Mouse (Mus musculus): ENCODE measurements around the gene Brd2. TPM values are rescaled to one million over a fixed set of nuclear protein-coding genes. Genes with fewer than 3 reads are reported as not detected.

Gene Brd2
- 100 to 1,000 TPM; 215 to 218 TPM for total RNA-seq (2023)

DNA sequence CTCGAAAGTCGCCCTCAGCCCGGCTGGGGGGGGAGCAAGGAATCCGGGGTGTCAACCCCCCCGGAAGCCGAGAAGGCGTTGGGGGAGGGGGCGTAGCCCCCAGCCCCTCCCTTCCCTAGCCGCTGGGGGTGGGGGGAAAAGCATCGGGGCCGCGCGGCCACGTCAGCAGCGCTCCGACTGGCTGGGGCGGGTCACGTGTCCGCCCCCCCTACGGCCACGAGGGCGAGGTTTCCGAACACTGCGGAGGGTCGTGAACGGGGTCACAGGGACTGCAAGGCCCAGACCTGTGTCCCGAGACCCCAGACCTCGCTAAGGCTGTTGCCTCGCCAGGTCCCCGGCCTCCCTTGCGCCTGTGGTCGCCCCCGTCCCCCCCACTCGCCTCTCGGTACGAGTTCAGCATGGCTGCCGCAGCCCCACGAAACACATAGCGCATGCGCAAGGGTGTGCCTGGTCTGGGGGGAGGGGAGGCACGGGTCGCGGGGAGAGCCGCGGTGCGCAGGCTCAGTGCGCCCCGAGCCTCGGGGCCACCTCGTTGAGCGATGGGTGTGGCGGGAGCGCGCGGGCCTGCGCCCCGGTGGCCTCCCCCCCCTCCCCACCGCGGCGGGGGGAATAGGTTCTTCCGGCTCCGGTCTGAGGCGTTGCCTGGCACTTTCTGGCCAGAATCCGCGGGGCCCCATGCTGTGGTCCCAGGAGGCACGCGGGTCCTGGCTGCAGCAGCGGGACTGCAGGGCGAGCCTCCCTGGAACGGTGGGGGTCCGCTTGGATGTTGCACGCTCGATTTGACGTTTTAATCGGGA is at the start of gene Brd2:
Brd2 (minus strand) TSS at position 447 of the 797 bp plus-strand sequence.

DNA sequence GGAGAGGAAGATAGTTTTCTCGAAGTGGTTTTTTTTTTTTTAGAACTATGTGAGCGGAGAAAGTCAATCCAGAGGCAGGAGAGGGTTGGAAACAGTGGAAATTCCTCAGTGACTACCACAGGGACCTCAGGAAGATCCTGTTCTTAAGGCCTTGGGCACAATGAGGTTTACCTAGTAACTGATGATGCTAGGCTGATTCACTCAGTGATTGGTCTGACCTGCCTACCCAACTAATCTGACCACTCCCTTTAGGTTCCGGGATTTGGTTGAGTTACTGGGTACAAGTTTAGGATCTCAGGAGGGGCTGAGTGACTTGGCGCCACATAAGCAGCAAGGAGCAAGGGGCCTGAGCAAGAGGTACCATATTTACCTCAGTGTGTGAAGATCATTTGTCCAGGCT is 30.5 kb upstream of the Brd2 start, which contains the start of gene H2-DMb1:
H2-DMb1 (plus strand) TSS at position 150 of the 400 bp plus-strand sequence.

DNA sequence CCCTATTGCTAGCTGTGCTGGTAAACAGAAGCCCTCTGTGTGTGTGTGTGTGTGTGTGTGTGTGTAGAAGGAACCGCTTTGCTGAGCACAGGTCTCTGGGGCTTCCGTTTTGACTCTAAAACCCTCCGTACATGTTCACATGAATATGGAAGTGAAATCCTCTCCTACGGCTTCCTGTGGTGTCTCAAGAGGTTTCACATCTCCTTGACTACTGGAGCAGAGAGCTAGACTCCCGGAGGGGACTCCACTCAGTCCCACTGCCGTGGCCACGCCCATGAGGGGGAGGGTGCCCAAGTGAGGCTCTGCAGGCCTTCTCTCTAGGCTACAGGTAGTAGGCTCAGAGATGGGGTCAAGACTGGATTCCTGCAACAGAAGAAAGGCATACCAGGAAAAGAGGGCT is 20.6 kb upstream of the Brd2 start, which contains the start of gene H2-DMb2:
H2-DMb2 (plus strand) TSS at position 275 of the 400 bp plus-strand sequence.

DNA sequence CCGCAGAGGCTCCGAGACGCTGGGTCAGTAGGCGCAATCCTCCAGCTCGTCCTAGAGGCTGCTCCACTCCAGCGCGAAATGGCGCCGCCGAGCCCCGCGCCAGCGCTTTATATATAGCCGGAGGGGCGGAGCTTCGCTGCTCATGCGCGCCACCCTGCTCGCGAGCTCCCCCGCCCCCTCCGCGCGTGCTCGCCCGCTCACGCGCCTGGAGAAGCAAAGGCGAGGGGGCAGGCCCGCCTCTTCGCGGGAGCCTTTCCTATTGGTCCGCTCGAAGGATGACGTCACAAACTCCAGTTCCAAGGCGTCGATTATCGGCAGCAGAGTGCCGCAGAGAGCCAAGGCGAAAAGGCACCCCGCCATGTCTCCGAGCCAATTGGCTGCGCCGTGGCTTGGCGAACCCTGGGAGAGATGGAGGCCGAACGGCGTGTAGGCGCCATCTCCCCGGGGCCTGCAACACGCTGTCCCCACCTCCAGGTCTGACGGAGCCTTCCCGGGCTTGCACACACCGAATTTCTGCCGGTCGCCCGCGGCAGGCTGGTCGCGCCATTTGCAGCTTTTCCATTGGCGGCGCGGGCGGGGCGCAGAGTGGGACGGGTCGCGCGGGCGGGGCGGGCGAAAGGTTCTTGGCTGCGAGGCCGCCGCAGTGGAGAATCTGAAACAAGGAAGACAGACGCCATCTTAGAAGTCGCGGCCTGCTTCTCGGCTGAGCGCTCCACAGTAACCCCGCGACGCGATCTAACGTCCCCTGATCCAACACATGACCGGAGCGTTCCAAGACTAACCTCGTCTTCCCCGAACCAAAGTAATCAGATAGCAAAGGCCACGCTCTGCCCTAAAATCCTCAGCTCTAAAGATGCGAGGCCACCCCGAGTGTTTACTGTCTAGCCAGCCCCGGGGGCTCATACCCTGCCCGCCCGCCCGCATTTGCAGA is 2.9 kb downstream of the Brd2 start, which contains the start of gene H2-DMa:
H2-DMa (plus strand) TSS at position 293 of the 931 bp plus-strand sequence.

DNA sequence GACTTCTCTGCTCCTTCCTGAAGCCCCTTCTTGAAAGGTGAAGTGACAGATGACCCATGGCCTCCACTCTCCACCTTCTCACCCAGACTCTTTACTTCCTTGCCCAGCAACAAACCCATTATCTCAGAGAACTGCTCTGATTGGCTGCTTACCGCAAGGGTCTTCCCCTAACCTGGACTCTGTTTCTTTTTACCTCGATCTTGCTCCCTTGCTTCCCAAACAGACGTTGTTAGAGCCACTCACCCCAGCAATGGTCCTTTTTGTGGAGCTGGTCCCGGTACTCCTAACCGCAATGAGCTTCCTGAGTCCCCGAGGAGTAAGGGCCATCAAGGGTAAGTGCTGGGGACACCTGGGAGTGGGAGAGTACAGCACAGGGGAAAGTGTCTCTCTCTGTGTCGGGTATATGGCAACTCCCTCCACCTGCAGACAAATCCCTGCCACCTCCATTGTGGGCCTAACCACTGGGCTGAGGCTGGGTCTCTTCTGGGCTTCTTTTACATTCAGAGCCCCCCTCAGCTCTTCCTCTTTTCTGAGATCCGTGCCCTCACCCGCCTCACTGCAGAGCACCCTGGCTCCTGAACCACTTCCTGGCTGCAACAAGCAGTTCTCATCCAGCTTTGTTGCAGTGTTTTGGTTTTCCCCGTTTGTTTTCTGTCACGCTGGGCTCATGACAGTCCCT is 30.1 kb downstream of the Brd2 start, which contains the start of gene H2-Oa:
H2-Oa (plus strand) TSS at position 144 of the 679 bp plus-strand sequence.

Other genes starting within 250 kb of the Brd2 start
- not detected for gene Gm7029, start 248.8 kb downstream of the Brd2 start, total RNA-seq (2023)
- 10 to 100 TPM; 43.5 to 51.2 TPM for gene Kifc1, start 232.0 kb downstream of the Brd2 start, total RNA-seq (2023)
- gene Platr17, start 217.5 kb downstream of the Brd2 start, total RNA-seq (2023) = under 1 TPM in 1 of 2 experiments, not detected in 1; 0.75 TPM
- gene Daxx, start 213.2 kb downstream of the Brd2 start, total RNA-seq (2023) = 10 to 100 TPM; 31.0 to 43.2 TPM
- gene Tapbp, start 206.7 kb downstream of the Brd2 start, total RNA-seq (2023) = 100 to 1,000 TPM; 223 to 251 TPM
- 10 to 100 TPM; 33.5 to 33.8 TPM for gene Zbtb22, start 206.7 kb downstream of the Brd2 start, total RNA-seq (2023)
- 100 to 1,000 TPM; 227 to 229 TPM for gene Rgl2, start 193.1 kb downstream of the Brd2 start, total RNA-seq (2023)
- 10 to 100 TPM; 47.8 to 54.5 TPM for gene Pfdn6, start 182.3 kb downstream of the Brd2 start, total RNA-seq (2023)
- 10 to 100 TPM; 21.7 to 22.4 TPM for gene Wdr46, start 182.0 kb downstream of the Brd2 start, total RNA-seq (2023)
- gene B3galt4, start 171.1 kb downstream of the Brd2 start, total RNA-seq (2023) = 10 to 100 TPM; 10.3 to 10.5 TPM
- 10 to 100 TPM; 54.0 to 58.9 TPM for gene Vps52, start 166.8 kb downstream of the Brd2 start, total RNA-seq (2023)
- gene Rps18, start 166.6 kb downstream of the Brd2 start, total RNA-seq (2023) = 100 to 1,000 TPM; 476 to 509 TPM
- 1,000 to 10,000 TPM; 1,097 to 1,101 TPM for gene H2-K1, start 122.3 kb downstream of the Brd2 start, total RNA-seq (2023)
- gene Ring1, start 98.0 kb downstream of the Brd2 start, total RNA-seq (2023) = 10 to 100 TPM in 1 of 2 experiments, 1 to 10 TPM in 1; 8.4 to 13.9 TPM
- gene H2-Ke6, start 94.6 kb downstream of the Brd2 start, total RNA-seq (2023) = 10 to 100 TPM; 59.9 to 61.3 TPM
- gene Slc39a7, start 91.0 kb downstream of the Brd2 start, total RNA-seq (2023) = 10 to 100 TPM; 60.8 to 68.3 TPM
- 10 to 100 TPM; 45.9 to 68.6 TPM for gene Rxrb, start 90.8 kb downstream of the Brd2 start, total RNA-seq (2023)
- 10 to 100 TPM; 16.6 to 17.7 TPM for gene Col11a2, start 83.2 kb downstream of the Brd2 start, total RNA-seq (2023)
- 1 to 10 TPM; 1.1 to 1.9 TPM for gene H2-Oa, start 30.3 kb downstream of the Brd2 start, total RNA-seq (2023)
- 10 to 100 TPM; 57.6 to 63.6 TPM for gene H2-DMa, start 3.1 kb downstream of the Brd2 start, total RNA-seq (2023)
- gene H2-DMb2, start 20.7 kb upstream of the Brd2 start, total RNA-seq (2023) = 10 to 100 TPM; 22.7 to 25.3 TPM
- 10 to 100 TPM; 33.3 to 51.5 TPM for gene H2-DMb1, start 30.4 kb upstream of the Brd2 start, total RNA-seq (2023)
- 10 to 100 TPM; 47.4 to 56.7 TPM for gene Tap1, start 64.9 kb upstream of the Brd2 start, total RNA-seq (2023)
- 10 to 100 TPM; 83.3 to 88.3 TPM for gene Psmb9, start 65.1 kb upstream of the Brd2 start, total RNA-seq (2023)
- 100 to 1,000 TPM in 1 of 2 experiments, 10 to 100 TPM in 1; 89.4 to 111 TPM for gene Psmb8, start 75.1 kb upstream of the Brd2 start, total RNA-seq (2023)
- gene Tap2, start 80.9 kb upstream of the Brd2 start, total RNA-seq (2023) = 10 to 100 TPM; 79.7 to 84.6 TPM
- gene H2-Ob, start 116.3 kb upstream of the Brd2 start, total RNA-seq (2023) = 1 to 10 TPM; 1.7 to 1.9 TPM
- 100 to 1,000 TPM in 1 of 2 experiments, 10 to 100 TPM in 1; 96.2 to 115 TPM for gene H2-Ab1, start 135.1 kb upstream of the Brd2 start, total RNA-seq (2023)
- 100 to 1,000 TPM in 1 of 2 experiments, 10 to 100 TPM in 1; 95.4 to 109 TPM for gene H2-Aa, start 165.2 kb upstream of the Brd2 start, total RNA-seq (2023)
- 10 to 100 TPM; 49.7 to 54.6 TPM for gene H2-Eb1, start 183.2 kb upstream of the Brd2 start, total RNA-seq (2023)
- under 1 TPM in 1 of 2 experiments, not detected in 1; 0.11 TPM for gene H2-Eb2, start 203.0 kb upstream of the Brd2 start, total RNA-seq (2023)
- gene Btnl2, start 232.2 kb upstream of the Brd2 start, total RNA-seq (2023) = 1 to 10 TPM; 2.2 to 2.3 TPM

Data from neutrophil, adult 83 days (primary cell).